Mouse (Mus musculus) brown adipose tissue, adult 24 weeks (tissue): Measurements from ENCODE around the gene Klhl40. TPM values are rescaled to one million over a fixed set of nuclear protein-coding genes. Genes with fewer than 3 reads are reported as not detected.

Experiments
- H3K27ac ChIP-seq: fragments of 200-500 bp; replicated peaks from 2 replicates; pipeline ENCODE4 v1.5.1; 2012; ENCODE audit warnings: low read depth, mild to moderate bottlenecking, low read length
- H3K4me1 ChIP-seq: fragments of 200-500 bp; 2 replicates; pipeline ENCODE4 v1.6.1; 2012; ENCODE audit warnings: low read length, mixed read lengths; ENCODE audit not compliant: control insufficient read depth, insufficient read depth, insufficient read length
- H3K4me3 ChIP-seq: fragments of 200-500 bp; 2 replicates; pipeline ENCODE4 v1.5.1; 2012; ENCODE audit warnings: low read depth, mild to moderate bottlenecking, low read length, moderate library complexity; ENCODE audit not compliant: insufficient read depth
- polyA plus RNA-seq: library from polyadenylated mRNA; stranded (reverse); fragments of >200 nt; gene quantifications from 2 replicates; pipeline ENCODE4 v1.2.4, GENCODE M21; 2012; ENCODE audit not compliant: missing spikeins, insufficient read depth, insufficient read length

Gene Klhl40
- polyA plus RNA-seq, 1 experiment: 1.4 TPM

- Histone ChIP-seq H3K27ac (no peak overlapping the region), H3K4me3 (no peak overlapping the region), H3K4me1 (no peaks in the 10 kb centered on the region)
Observed at GRCm38 (mm10) chr9:121829270-121829992, 52.0 kb downstream of the Klhl40 start.

GRCm38 (mm10) chr9:121830243-121830955 is 53.0 kb downstream of the Klhl40 start:
- H3K4me3 ChIP-seq: no peak overlapping the region
- no peak overlapping the region for H3K27ac ChIP-seq
- H3K4me1 ChIP-seq: no peaks in the 10 kb centered on the region

DNA sequence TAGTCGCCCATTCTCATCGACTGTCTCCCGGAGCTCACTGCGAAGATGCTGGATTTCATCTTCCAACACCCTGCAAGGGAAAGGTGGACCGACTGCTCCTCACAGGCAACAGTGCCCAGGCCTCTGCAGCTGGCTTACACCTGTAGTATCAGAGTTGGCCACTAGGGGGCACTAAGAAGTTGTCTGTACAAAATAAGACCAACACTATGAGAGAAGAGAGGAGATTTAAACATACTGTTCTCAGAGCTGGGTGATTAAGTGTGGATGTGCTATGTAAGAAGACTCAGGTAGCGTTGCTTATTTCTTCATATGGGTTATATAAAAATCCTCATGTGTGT is 53.5 kb downstream of the Klhl40 start:
- Histone ChIP-seq H3K4me1 (no peaks in the 10 kb centered on the region), H3K4me3 (no peak overlapping the region), H3K27ac (no peak overlapping the region)

Other genes starting within 250 kb of the Klhl40 start
- gene Lyzl4, start 135.5 kb upstream of the Klhl40 start, polyA plus RNA-seq: not detected in 2 replicates
- not detected in 2 replicates for gene Vipr1, start 134.9 kb upstream of the Klhl40 start, polyA plus RNA-seq
- 2.1 and 2.8 TPM in 2 replicates for gene Sec22c, start 72.1 kb upstream of the Klhl40 start, polyA plus RNA-seq
- gene Ss18l2, start 67.3 kb upstream of the Klhl40 start, polyA plus RNA-seq: 149 and 182 TPM in 2 replicates
- 20.7 and 21.6 TPM in 2 replicates for gene Nktr, start 58.4 kb upstream of the Klhl40 start, polyA plus RNA-seq
- gene Zfp651, start 18.3 kb upstream of the Klhl40 start, polyA plus RNA-seq: 8.7 and 10.4 TPM in 2 replicates
- 1.7 and 2.4 TPM in 2 replicates for gene Hhatl, start 14.9 kb downstream of the Klhl40 start, polyA plus RNA-seq
- gene Ccdc13, start 61.9 kb downstream of the Klhl40 start, polyA plus RNA-seq: not detected in 2 replicates
- 439 and 453 TPM in 2 replicates for gene Higd1a, start 80.8 kb downstream of the Klhl40 start, polyA plus RNA-seq
- 1.5 TPM in 1 of 2 replicates, not detected in the other for gene Ackr2, start 120.7 kb downstream of the Klhl40 start, polyA plus RNA-seq
- gene Cyp8b1, start 138.7 kb downstream of the Klhl40 start, polyA plus RNA-seq: not detected in 2 replicates
- 0.28 TPM in 1 of 2 replicates, not detected in the other for gene Fam198a, start 173.4 kb downstream of the Klhl40 start, polyA plus RNA-seq
- gene Pomgnt2, start 219.5 kb downstream of the Klhl40 start, polyA plus RNA-seq: 4.0 and 6.3 TPM in 2 replicates